Mouse (Mus musculus) ES-Bruce4 (cell line): ENCODE data around the gene Dusp5.

ENCODE experiments used
- CTCF ChIP-seq: IDR thresholded peaks from one replicate; pipeline ENCODE4 v1.8.1; 2011; ENCODE audit warnings: low read depth, low read length
- POLR2A ChIP-seq: IDR thresholded peaks from one replicate; pipeline ENCODE4 v1.8.1; 2011; ENCODE audit warnings: low read length; ENCODE audit not compliant: insufficient read depth

DNA sequence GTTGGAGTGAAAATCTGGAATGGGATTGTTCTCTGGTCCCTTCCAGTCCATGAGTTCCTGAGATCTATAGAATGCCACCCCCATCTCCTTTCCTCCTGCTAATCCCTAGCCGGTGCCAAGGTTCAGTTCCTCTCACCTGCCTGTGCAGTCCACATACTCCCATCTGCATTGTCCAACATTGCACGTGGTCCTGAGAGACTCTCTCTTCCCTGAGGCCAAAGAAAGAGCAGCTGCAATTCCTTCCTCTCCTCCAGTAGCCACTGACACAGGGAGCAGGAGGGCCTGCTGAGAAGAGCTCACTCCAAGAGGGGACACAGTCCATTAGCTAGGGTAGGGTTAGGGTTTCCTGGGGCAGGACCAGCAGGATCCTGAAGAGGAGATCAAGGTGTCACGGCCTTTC, 31.0 kb upstream of the Dusp5 start:
- TF ChIP-seq POLR2A (no peak), CTCF (no peak)
